Mouse (Mus musculus) gastrocnemius, postnatal 36 days (tissue): ENCODE measurements at regions not wholly inside any gene's neighbourhood (a gene's known extent, or its start where the extent isn't known, plus 50 kb on each side); places are given as distances from the start of the nearest gene placed in this dataset.
A peak's percentile ranks its signal among the peaks of the same experiment; 100 is the strongest.

Experiments used
- DNase-seq, 2 experiments: peaks; one replicate each; pipeline ENCODE4 v3.0.0; 2022
- intact Hi-C: fragments of 180-260 bp; cut with DNase I; formaldehyde crosslinking; loops from one replicate; pipeline ENCODE4 v1.15.1; 2025

DNA sequence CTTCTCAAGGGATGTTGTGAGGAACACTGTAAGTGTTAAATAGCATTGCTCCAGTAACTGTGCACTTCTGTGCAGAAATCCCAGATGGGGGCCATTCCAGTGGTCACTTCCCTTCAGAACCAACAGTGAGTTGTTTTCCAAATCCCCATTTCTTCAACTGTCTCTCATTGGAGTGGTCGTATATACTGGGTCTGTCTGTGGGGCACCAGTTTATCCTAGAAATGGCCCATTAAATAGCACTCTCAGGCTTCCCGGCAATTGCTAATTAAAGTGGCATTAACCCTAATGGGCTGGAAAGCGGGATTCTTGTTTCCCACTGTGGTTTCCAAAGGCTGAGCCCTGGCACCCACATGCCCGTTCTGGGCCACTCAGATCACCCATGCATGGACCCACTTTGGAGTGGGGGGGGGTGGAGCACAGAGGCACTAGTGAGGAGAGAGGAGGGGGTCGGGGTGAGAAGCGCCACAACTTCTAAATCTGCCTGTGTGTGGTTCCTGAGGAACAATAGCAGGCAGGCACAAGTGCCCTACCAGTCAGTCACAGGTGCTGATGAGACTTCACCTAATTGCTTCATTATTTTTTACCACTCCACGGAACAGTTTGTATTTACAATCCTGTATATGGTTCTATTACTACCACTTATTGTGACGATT is 78.1 kb downstream of the Fam204a start:
- intact Hi-C loops: no loop called here
- no peak for DNase-seq

DNA sequence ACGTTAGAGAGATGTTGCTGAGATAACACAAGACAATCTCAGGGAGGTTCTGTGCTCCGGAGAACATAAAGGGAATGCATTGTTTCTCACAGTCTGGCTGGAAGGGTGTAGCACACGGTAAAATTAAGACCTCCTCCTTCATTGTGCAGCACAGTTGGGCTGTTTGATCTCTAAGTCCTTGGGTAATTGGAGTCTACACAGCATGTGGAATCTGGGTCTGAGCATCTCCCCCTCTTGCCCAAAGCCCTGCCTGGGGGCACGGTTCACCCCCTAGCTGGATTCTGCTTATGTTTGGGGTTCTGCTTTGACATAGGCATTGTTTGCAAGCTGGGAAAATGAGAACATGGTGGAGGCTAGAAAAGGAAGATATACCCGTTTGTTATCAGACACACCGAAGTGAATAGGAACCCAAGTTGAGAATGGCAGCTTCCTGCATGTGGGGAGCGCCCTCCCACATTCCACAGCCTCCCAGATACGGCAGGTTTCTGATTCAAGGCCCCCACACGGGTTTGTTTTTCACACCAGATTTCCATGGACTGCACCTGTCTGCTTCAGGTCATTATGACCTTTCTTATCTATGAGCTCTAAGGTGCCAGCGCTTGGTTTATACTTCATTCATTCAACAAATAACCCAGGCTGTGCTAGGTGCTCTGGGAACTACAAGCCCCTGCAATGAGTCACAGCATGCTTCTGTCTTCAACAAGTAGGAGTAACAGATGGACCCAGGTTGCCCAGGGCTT is 79.9 kb downstream of the Fam204a start:
- DNase-seq: no peak
- intact Hi-C loops: no loop called here

DNA sequence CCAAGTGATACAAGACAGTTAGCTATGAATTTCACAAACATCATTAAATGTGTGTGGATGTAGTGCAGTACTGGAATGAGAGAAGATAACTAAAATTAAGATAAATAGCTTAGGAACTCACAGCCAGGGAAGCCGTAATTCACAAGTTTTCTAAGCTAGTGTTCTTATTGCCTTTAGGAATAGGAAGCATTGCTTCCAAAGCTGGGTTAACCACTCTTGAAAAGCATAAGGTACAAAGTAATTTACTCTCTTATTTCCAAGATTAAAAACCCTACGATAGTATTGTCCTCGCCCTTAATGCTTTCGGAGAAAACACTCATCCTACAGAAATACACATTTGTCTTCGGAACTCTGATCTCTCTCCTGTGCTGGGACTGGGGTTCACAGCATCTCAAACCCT is 81.3 kb downstream of the Fam204a start:
- intact Hi-C loops: no loop called here
- DNase-seq: no peak

DNA sequence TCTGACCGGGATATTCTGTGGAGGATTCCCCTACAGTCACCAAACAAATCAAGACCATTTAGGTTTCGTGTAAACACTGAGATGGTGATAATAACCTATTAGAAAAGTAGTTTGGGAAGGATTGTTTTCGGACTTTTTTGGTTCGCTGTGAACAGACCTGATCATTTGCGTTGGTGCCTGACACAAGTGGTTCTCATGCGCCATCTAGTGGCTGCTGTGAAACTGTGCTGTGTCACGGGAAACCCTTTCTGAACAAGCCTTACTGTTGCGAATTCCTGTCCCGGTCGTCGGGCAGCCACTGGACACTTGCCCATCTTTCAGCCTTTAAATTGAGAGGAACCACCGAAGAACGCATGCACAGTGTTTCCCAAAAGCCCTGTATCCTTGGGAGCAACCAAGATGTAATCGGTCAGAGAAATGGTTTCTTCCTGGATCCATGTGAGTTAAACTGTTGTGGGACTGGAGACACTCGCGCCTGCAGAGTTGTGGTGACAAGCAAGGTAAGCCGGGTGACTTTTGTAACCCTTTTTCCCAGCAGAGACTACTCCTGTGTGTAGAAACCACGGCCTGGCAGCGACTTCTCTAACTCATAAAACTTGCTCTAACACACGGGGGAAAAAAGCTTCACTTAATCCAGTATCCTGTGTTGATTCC is 82.0 kb downstream of the Fam204a start:
- DNase-seq: peak; percentile 66 to 77
- intact Hi-C loops: loop anchor here (5.0 kb wide), 2 partner anchors 207 to 407 kb away; no protein-coding TSS in a partner anchor

DNA sequence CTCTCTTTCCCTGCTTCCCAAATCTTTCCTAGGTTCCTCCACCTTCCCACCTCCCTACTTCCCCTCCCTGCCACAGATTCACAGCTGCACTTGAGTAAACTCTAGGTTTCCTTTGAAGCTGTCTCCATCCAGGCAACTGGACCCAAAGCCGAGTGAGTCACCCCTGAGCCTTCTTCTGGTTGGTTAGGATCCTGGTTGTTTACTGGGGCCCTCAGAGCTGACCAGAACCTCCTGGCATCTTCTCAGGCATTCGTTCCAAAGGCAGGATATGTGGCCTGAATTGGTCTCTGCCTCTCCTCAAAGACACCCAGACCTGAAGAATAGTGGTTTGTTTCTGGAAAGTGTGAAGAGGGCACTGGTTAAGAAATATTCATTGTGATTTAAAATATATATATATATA is 87.6 kb downstream of the Fam204a start:
- peak; percentile 24 to 55 for DNase-seq
- intact Hi-C loops: no loop called here

DNA sequence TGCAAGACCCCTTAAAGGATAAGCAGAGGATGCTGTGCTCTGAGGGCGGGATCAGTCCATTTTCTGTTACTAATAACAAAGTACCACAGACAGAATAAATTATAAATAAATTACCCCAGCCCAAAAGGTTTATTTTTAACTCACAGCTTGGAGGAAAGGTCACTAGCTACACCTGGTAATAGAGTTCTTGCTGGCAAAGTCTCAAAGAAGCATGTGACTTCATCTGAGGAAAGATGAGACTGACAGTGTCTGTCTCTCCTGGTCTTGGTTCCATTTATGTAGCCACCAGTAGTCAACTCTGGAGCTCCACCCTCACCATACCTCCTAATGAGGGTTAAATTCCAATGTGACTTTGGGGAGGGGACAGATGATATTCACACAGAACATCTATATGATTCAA is 90.0 kb downstream of the Fam204a start:
- DNase-seq: no peak
- intact Hi-C loops: no loop called here

DNA sequence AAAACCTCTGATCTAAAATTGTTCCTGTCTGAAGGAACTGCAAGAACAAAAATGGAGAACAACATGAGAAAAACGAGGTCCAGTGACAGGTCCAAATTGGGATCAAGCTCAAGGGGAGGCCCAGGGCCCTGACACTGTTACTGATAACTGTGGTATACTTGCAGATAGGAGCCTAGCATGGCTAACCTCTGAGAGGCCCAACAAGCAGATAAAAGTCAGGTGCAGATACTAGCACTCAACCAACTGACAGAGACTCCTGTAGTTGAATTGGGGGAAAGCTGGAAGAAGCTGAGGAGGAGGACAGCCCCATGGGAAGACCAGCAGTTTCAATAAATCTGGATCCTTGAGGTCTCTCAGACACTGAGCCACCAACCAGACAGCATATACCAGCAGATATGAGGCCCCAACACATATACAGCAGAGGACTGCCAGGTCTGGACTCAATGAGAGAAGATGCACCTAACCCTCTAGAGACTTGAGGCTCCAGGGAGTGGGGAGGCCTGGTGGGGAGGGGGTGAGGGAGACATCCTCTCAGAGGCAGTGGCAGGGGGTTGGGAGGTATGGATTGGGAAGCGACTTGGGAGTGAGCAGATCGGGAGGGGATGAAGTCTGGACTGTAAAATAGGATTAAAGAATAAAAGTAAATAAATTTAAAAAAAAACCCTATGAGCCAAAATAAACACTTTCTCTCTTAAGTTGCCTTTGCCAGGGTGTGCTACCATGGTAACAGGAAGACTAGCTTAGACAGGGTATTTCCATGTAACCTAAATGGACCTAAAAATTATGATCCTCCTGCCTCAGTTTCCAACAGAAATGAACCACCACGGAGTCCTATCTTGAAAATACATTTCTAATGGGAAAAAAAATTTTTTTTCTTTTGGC is 91.8 kb downstream of the Fam204a start:
- intact Hi-C loops: no loop called here

DNA sequence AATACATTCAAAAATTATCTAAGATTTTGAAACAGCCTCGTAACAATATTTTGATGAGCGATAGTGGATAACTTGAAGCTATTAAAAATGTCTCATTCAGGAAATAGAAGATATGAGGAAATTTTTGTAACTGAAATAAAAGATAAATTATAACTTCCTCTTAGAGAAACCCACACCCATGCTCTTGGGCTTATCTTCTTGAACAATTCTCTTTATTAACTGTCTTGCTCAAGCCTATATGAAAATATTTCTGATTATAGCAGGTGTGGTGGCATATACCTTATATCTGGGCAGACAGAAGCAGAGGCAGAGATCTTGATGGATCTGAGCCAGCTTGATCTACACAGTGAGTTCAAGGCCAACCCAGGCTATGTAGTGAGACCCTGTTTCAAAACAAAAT is 96.9 kb downstream of the Fam204a start:
- no peak for DNase-seq
- intact Hi-C loops: no loop called here

More for the DNA sequence above, 91.8 kb downstream of the Fam204a start:
- DNase-seq: no peak

DNA sequence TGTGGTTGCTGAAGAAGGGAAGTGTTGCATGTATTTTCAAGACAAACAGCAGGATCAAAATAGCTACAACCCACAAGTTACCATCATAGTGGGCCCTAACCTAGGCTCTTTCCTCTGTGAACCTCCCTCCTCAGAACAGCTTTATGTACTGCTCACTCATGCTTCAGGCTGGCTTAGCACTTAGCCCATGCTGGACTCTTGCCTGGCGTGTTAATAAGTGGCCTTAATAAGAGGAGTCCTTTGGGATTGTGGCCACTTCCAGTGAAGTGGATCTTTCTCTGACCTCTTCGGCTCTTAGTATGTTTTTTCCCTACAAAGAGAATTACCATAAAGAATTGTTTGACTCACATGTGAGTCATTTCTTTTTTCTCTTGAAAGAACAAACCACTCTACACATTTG is 101.9 kb downstream of the Fam204a start:
- intact Hi-C loops: no loop called here
- DNase-seq: no peak

DNA sequence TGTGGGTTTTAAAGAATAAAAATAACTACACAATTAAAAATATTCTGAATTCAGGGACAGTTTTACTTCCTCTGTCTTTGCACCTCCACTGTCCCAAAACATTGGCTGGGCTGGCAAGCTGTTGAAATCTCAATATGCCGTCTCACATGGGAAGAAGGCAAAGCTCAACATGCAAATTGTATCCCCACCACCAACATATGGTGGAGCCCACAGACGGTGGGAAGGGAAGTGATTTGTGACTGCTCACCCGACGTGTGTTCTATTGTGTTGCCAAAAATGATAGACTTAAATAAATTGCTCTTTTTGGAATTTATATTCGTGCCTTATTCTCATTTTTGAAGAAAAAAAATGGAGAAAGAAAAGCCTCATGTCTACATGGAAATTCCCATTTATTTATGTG is 105.6 kb downstream of the Fam204a start:
- DNase-seq: no peak
- intact Hi-C loops: no loop called here

DNA sequence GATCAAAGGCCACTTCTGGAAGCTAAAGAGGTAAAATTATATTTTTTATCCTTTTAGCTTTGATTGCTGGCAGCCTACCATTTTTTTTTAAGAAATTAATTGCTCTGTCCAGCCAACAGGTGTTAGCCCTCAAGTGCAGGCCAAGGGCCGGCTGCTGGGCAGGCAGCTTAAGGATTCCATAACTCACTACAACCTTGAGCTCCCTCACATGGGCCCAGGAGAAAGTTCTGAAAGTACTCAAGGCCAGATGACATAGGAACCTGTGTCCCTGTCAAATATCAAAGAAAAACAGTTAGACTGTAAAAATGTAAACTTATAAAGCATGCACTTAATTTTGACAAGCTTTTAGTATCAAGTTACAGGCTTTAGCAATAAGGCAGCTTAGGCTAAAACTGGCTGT is 107.5 kb downstream of the Fam204a start:
- no peak for DNase-seq
- intact Hi-C loops: no loop called here

DNA sequence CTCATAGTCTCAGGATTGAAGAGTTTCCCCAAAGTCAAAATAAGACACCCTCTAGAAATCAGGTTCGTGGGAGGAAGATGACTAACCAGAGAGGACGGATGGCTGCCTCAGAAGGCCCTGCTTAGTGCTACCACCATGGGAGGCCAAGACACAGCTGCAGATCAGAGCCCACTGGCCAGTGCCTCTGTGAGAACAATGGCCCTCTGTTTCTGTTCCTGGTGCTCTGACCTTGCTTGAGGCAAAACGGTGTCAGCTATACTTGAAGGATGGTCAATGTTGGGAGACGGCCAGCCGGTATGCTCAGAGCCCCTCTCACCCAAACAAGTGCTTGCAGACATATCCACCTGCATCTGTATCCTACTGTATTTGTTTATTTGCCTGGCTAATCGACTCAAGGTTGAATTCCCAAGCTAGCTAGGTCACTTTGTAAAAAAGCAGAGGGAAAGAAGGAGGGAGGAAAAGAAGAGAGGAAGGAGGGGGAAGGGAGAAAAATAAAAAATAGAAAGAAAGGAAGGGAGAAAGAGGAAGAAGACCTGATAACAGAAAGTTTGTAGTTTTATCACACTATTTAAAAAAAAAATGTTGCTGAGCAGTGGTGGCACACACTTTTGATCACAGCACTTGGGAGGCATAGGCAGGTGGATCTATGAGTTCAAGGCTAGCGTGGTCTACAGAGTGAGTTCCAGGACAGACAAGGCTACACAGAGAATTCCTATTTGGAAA is 112.7 kb downstream of the Fam204a start:
- intact Hi-C loops: no loop called here

DNA sequence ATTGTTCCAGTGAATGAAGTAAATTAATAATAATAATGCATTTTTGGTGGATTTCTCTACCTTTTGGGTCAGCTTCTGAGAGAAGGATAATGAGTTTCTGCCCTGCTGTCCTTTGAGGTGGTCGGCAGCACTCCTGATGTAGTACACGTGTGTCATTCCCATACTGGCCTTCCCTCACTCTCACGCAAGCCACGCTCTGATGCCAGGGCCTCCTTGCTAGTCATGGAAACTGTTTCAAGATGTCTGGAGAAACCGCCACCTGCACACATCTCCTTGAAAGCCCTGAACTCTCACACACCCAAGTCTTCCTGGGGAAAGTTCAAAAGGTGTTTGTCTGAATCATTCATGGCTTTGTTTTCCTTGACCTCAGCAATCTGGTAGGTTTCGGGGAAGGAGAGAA is 116.2 kb downstream of the Fam204a start:
- intact Hi-C loops: no loop called here
- no peak for DNase-seq

More for the DNA sequence above, 112.7 kb downstream of the Fam204a start:
- DNase-seq: no peak

DNA sequence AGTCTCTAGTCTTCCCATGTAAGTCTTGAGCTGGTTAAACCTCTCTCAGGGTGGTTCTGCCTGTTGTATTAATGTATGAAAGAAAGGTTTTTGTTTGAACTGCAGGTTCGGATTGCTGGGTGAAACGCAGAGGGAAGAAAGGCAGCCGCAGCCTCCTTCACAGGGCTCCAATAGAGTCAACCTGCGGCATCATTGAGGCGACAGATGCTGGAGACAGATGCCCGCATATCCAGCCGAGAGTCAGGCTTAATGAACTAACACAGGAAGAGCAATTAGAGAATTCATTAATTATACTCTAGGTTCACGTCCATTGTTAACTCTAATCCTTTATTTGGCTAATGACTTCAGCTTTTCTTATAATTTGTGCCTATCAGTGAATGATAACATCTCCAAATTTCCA is 117.0 kb downstream of the Fam204a start:
- DNase-seq: no peak
- intact Hi-C loops: loop anchor here (5.0 kb wide), 1 partner anchor 582 kb away; no protein-coding TSS in a partner anchor

DNA sequence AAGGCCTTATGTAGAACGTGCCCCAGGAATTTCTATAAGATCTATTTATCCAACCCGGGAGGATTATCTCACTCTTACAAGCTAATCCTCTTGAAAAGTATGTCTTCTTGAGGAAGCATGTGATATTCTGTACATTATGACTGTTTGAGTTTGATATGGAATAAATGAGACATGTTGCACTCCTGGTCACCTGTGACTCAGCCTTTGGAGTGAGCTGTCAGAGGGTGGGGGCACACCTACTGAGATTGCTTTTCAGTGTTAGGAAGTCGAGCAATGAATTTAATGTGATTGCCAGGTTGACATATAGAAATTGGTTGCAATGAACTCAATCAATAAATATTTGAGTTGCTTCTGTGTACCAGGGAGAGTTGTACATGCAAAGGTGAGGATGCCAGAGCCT is 128.6 kb downstream of the Fam204a start:
- intact Hi-C loops: no loop called here
- no peak for DNase-seq

DNA sequence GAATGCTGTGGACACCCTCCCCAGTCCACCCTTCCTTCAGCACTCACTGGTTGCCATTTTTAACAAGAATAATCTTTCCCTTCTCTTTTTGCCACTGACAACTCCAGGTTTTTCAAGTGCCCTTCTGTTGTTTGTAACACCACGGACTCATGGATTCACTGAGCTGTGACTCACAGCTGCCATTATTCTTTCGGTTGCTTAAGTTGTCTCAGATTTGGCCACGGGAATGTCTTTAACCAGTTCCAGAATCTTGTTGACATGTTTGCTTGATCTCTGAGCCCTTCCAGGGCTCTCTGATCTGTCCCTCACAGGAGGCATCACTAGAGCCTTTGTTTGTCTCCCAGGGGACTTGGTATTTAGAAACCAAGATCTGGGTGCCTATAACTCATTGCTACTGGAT is 131.5 kb upstream of the Rab11fip2 start:
- intact Hi-C loops: no loop called here
- DNase-seq: no peak

DNA sequence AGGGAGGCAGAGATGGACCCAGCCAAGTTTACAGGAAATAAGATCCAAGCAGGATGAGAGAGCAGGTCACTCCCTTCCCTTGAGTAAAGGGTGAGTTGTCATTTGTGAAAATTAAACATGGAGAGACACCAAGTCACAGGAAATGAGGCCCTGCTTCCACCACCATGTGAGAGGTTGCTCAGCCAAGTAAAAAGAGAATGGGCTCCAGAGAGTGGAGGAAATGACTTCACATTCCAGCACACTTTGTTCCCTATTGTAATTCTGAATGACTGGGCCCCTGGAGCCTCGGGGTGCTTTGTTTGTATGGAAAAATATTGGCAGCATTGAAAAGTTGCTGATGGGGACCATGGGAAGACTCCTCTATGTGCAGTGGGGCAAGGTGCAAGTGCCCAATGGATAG is 129.9 kb upstream of the Rab11fip2 start:
- intact Hi-C loops: no loop called here
- peak; percentile 9 to 17 for DNase-seq

DNA sequence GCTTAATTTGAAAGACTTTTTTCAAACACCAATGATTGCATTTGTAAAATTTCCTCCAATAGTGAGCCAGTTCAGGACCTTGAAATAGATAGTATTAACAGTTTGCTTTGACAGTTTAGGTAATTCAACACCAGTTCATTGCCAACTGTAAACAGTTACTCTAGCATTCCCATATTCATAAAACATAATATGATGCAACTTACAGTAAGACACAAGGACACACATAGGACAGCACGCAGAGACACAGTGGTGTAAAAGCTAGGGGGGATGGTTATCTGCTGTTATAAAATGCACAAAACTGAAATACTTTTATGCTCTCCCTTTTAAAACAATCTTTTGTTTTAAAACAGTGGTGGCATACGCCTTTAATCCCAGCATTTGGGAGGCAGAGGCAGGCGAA is 122.7 kb upstream of the Rab11fip2 start:
- intact Hi-C loops: no loop called here
- DNase-seq: no peak

DNA sequence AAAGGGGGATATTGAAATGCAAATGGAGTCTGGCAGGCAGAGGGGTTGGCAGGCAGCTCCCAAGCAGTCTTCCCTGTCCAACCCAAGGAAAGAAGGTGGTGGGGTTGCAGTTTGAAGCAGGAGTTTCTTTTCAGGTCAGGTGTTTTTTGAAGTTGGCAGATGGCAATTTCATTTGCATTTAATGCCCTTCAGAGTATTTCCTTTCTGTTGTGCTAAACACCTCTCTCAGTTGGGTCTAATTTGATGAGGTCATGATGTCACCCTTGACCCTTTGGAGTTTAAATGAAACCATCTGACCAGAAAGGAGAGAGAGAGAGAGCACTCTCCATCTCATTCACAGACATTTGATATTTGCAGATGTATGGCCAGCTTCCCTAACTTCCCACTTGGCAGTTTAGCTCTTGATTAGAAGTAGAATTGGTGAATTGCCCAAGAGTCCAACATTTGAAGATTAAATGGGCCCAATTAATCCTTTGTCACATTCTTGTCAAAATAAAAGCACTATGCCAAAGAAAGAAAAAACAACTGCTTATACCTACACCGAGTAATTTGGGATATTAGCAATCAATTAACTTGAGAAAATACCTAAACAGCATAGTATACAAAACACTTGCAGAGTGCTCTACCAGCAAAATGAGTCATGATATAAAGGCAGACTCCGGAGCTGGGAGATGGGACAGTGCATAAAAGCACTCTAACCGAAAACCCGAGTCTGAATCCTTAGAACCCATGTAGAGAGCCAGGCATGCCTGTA is 111.8 kb upstream of the Rab11fip2 start:
- intact Hi-C loops: no loop called here
- DNase-seq: no peak
